Comparison of ENCODE assay signal across 20 mouse cellular contexts in the genomic region with DNA sequence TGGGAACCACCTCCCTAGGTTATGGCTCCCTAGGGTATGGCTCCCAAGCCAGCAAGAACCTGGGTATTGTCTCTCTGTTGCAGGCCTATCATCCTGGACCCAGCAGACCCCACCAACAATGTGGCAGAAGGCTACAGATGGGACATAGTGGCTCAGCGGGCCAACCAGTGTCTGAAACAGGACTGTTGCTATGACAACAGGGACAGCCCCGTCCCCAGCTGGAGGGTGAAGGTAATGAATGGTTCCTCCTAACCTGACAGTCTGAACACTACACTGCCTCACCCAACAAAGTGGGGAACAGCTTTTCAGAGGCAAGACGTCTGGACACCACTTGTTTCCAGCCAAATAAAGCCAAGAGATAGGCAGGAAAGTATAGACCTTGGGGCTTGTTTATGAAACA. TPM values are rescaled to one million over a fixed set of nuclear protein-coding genes. Genes with fewer than 3 reads are reported as not detected.
DNase-seq lines count a peak whose midpoint lies in the region; ATAC-seq lines count a peak whose summit lies in the region.
"Had no signal": no experiment of that assay in that cellular context is flagged by ENCODE, and none has a peak within 500 bp of the region (broad histone marks: within the 10 kb centered on the region; RNA-seq: fewer than 3 reads in every experiment).

No protein-coding gene starts in this region.

- H3K27ac ChIP-seq in embryonic facial prominence, embryonic 15.5 days (replicated peaks), result no peak overlapping the region
- H3K27ac ChIP-seq in embryonic facial prominence, embryonic 10.5 days (replicated peaks), result no peak overlapping the region
- no peak overlapping the region for H3K27ac ChIP-seq in midbrain, embryonic 14.5 days (replicated peaks; ENCODE audit: low read depth, low read length)
- H3K27ac ChIP-seq in midbrain, embryonic 10.5 days (replicated peaks), result no peak overlapping the region
- H3K27ac ChIP-seq in hindbrain, embryonic 11.5 days (ENCODE audit: low read depth, low read length), result no peak overlapping the region
- H3K27ac ChIP-seq: embryonic facial prominence, embryonic 13.5 days; heart, embryonic 10.5 days; liver, embryonic 13.5 days; lung, embryonic 15.5 days; macrophage had no signal

- no peaks in the 10 kb centered on the region for H3K9me3 ChIP-seq in embryonic facial prominence, embryonic 15.5 days (replicated peaks)
- 0 out of 2 replicates have a peak, but pooled peaks cover 3% of the 10 kb centered on the region for H3K9me3 ChIP-seq in embryonic facial prominence, embryonic 10.5 days
- peaks cover 4% of the 10 kb centered on the region; the same call in 1 of the 2 replicates for H3K9me3 ChIP-seq in midbrain, embryonic 14.5 days (ENCODE audit: control insufficient read depth, low read length)
- H3K9me3 ChIP-seq in midbrain, embryonic 10.5 days (replicated peaks), result peaks cover 9% of the 10 kb centered on the region; the same call in 1 of the 2 replicates
- H3K9me3 ChIP-seq in hindbrain, embryonic 11.5 days (ENCODE audit: control insufficient read depth, low read length), result no peaks in the 10 kb centered on the region
- H3K9me3 ChIP-seq: heart, embryonic 10.5 days; liver, embryonic 13.5 days; lung, embryonic 15.5 days had no signal

- H3K27me3 ChIP-seq in embryonic facial prominence, embryonic 15.5 days, result no peaks in the 10 kb centered on the region
- no peaks in the 10 kb centered on the region for H3K27me3 ChIP-seq in embryonic facial prominence, embryonic 10.5 days (replicated peaks; ENCODE audit: low read depth, poor library complexity, severe bottlenecking)
- no peaks in the 10 kb centered on the region for H3K27me3 ChIP-seq in midbrain, embryonic 14.5 days (ENCODE audit: control insufficient read depth, insufficient read depth, low read length)
- H3K27me3 ChIP-seq in midbrain, embryonic 10.5 days (ENCODE audit: low read depth, poor library complexity, severe bottlenecking), result no peaks in the 10 kb centered on the region
- H3K27me3 ChIP-seq in hindbrain, embryonic 11.5 days (ENCODE audit: control insufficient read depth, insufficient read depth, low read length), result no peaks in the 10 kb centered on the region
- H3K27me3 ChIP-seq: embryonic facial prominence, embryonic 13.5 days; liver, embryonic 13.5 days; lung, embryonic 15.5 days; Patski had no signal

- WGBS in embryonic facial prominence, embryonic 15.5 days, result 29% methylated on average over 3 of the region's 3 CpGs
- 38% methylated on average over 3 of the region's 3 CpGs for WGBS in embryonic facial prominence, embryonic 10.5 days
- WGBS in midbrain, embryonic 14.5 days, result 22% methylated on average over 3 of the region's 3 CpGs
- 43% methylated on average over 3 of the region's 3 CpGs for WGBS in midbrain, embryonic 10.5 days
- 26% methylated on average over 3 of the region's 3 CpGs for WGBS in hindbrain, embryonic 11.5 days

- DNase-seq in embryonic facial prominence, embryonic 10.5 days (ENCODE audit: low spot score), result no peak
- DNase-seq in midbrain, embryonic 14.5 days, result peak; percentile 20
- DNase-seq in midbrain, embryonic 10.5 days (ENCODE audit: low spot score), result no peak
- DNase-seq in hindbrain, embryonic 11.5 days (ENCODE audit: low spot score), result peak; percentile 47
- no peak for DNase-seq in spleen, adult 12 weeks (ENCODE audit: low spot score)
- no peak for DNase-seq in Muller cell, postnatal 12 days (ENCODE audit: inconsistent ontology term)
- DNase-seq: cerebellum, postnatal 25 days; gastrocnemius, postnatal 36 days; heart, postnatal 10 days; kidney, adult 9 months; kidney, postnatal 4 days; layer of hippocampus, postnatal 36 days; liver, embryonic 13.5 days; thymus, postnatal 25 days had no signal

- H3K36me3 ChIP-seq in embryonic facial prominence, embryonic 15.5 days, result no peaks in the 10 kb centered on the region
- no peaks in the 10 kb centered on the region for H3K36me3 ChIP-seq in embryonic facial prominence, embryonic 10.5 days (replicated peaks)
- H3K36me3 ChIP-seq in midbrain, embryonic 14.5 days (ENCODE audit: control insufficient read depth, insufficient read depth, low read length), result no peaks in the 10 kb centered on the region
- H3K36me3 ChIP-seq in midbrain, embryonic 10.5 days, result no peaks in the 10 kb centered on the region
- no peaks in the 10 kb centered on the region for H3K36me3 ChIP-seq in hindbrain, embryonic 11.5 days (ENCODE audit: control insufficient read depth, insufficient read depth, low read length)
- H3K36me3 ChIP-seq: embryonic facial prominence, embryonic 13.5 days; heart, embryonic 10.5 days; liver, embryonic 13.5 days; lung, embryonic 15.5 days had no signal

- no peak overlapping the region for H3K4me3 ChIP-seq in embryonic facial prominence, embryonic 15.5 days (replicated peaks)
- no peak overlapping the region for H3K4me3 ChIP-seq in embryonic facial prominence, embryonic 10.5 days
- no peak overlapping the region for H3K4me3 ChIP-seq in midbrain, embryonic 14.5 days (replicated peaks; ENCODE audit: low read depth, low read length)
- H3K4me3 ChIP-seq in midbrain, embryonic 10.5 days, result no peak overlapping the region
- no peak overlapping the region for H3K4me3 ChIP-seq in hindbrain, embryonic 11.5 days (ENCODE audit: low read depth, low read length)
- H3K4me3 ChIP-seq: embryonic facial prominence, embryonic 13.5 days; heart, embryonic 10.5 days; liver, embryonic 13.5 days; lung, embryonic 15.5 days had no signal

- no peaks in the 10 kb centered on the region for H3K4me1 ChIP-seq in embryonic facial prominence, embryonic 15.5 days
- H3K4me1 ChIP-seq in embryonic facial prominence, embryonic 10.5 days, result peaks cover 20% of the 10 kb centered on the region
- H3K4me1 ChIP-seq in midbrain, embryonic 14.5 days (ENCODE audit: control insufficient read depth, insufficient read depth, low read length), result no peaks in the 10 kb centered on the region
- H3K4me1 ChIP-seq in midbrain, embryonic 10.5 days, result peaks cover 6% of the 10 kb centered on the region
- no peaks in the 10 kb centered on the region for H3K4me1 ChIP-seq in hindbrain, embryonic 11.5 days (replicated peaks; ENCODE audit: control insufficient read depth, insufficient read depth, low read length)
- H3K4me1 ChIP-seq: embryonic facial prominence, embryonic 13.5 days; heart, embryonic 10.5 days; liver, embryonic 13.5 days; lung, embryonic 15.5 days had no signal

- no peak overlapping the region for H3K4me2 ChIP-seq in embryonic facial prominence, embryonic 15.5 days (replicated peaks)
- no peak overlapping the region for H3K4me2 ChIP-seq in midbrain, embryonic 14.5 days (ENCODE audit: low read length)
- no peak overlapping the region for H3K4me2 ChIP-seq in hindbrain, embryonic 11.5 days (replicated peaks; ENCODE audit: low read depth, low read length)
- H3K4me2 ChIP-seq: embryonic facial prominence, embryonic 13.5 days; liver, embryonic 13.5 days; lung, embryonic 15.5 days had no signal

- H3K9ac ChIP-seq in embryonic facial prominence, embryonic 15.5 days, result no peak overlapping the region
- H3K9ac ChIP-seq in midbrain, embryonic 14.5 days (replicated peaks; ENCODE audit: low read length), result no peak overlapping the region
- no peak overlapping the region for H3K9ac ChIP-seq in hindbrain, embryonic 11.5 days (ENCODE audit: low read depth, low read length)
- H3K9ac ChIP-seq: embryonic facial prominence, embryonic 13.5 days; liver, embryonic 13.5 days; lung, embryonic 15.5 days had no signal

- ATAC-seq in embryonic facial prominence, embryonic 15.5 days (ENCODE audit: insufficient number of reproducible peaks, low FRiP score, low TSS enrichment, low read depth), result peak; percentile 37; the same call in 1 of the 2 replicates
- no peak for ATAC-seq in midbrain, embryonic 14.5 days (ENCODE audit: low FRiP score, low TSS enrichment)
- ATAC-seq in hindbrain, embryonic 11.5 days (ENCODE audit: low FRiP score), result no peak; the same call in 1 of the 2 replicates
- ATAC-seq: Patski had no signal

RNA-seq across cellular contexts. Expression of a gene that starts 6.1 kb away (rescaled TPM):
- polyA plus RNA-seq in embryonic facial prominence, embryonic 15.5 days (2015; fragmentation: Nextera tagmentation; extraction: Ambion mirVana), result 61.8 and 69.0 TPM in 2 replicates
- polyA plus RNA-seq in embryonic facial prominence, embryonic 10.5 days (2016; fragmentation: Nextera tagmentation; extraction: Ambion mirVana), result 45.4 and 47.7 TPM in 2 replicates
- polyA plus RNA-seq in midbrain, embryonic 14.5 days (2014; fragmentation: Nextera tagmentation; extraction: Ambion mirVana), result 92.1 and 113 TPM in 2 replicates
- polyA plus RNA-seq in midbrain, embryonic 10.5 days (2016; fragmentation: Nextera tagmentation; extraction: Ambion mirVana), result 48.7 and 50.3 TPM in 2 replicates
- polyA plus RNA-seq in hindbrain, embryonic 11.5 days (2014; fragmentation: Nextera tagmentation; extraction: Ambion mirVana), result 48.1 and 57.4 TPM in 2 replicates

RNA-seq across cellular contexts. Expression of a gene that starts 12.8 kb away (rescaled TPM):
- polyA plus RNA-seq in embryonic facial prominence, embryonic 15.5 days (2015; fragmentation: Nextera tagmentation; extraction: Ambion mirVana), result 0.45 and 0.89 TPM in 2 replicates
- polyA plus RNA-seq in embryonic facial prominence, embryonic 10.5 days (2016; fragmentation: Nextera tagmentation; extraction: Ambion mirVana), result 0.24 TPM in 1 of 2 replicates, not detected in the other
- polyA plus RNA-seq in midbrain, embryonic 14.5 days (2014; fragmentation: Nextera tagmentation; extraction: Ambion mirVana), result 2.0 TPM in 1 of 2 replicates, not detected in the other
- polyA plus RNA-seq in midbrain, embryonic 10.5 days (2016; fragmentation: Nextera tagmentation; extraction: Ambion mirVana), result not detected in 2 replicates
- 0.25 and 0.39 TPM in 2 replicates for polyA plus RNA-seq in hindbrain, embryonic 11.5 days (2014; fragmentation: Nextera tagmentation; extraction: Ambion mirVana)
- polyA plus RNA-seq: heart, embryonic 10.5 days had no signal

RNA-seq across cellular contexts. Expression of a gene that starts 35.1 kb away (rescaled TPM):
- polyA plus RNA-seq in embryonic facial prominence, embryonic 15.5 days (2015; fragmentation: Nextera tagmentation; extraction: Ambion mirVana), result 0.07 TPM in 1 of 2 replicates, not detected in the other
- 0.06 TPM in 2 replicates for polyA plus RNA-seq in embryonic facial prominence, embryonic 10.5 days (2016; fragmentation: Nextera tagmentation; extraction: Ambion mirVana)
- polyA plus RNA-seq in midbrain, embryonic 14.5 days (2014; fragmentation: Nextera tagmentation; extraction: Ambion mirVana), result not detected in 2 replicates
- polyA plus RNA-seq in midbrain, embryonic 10.5 days (2016; fragmentation: Nextera tagmentation; extraction: Ambion mirVana), result 0.06 TPM in 1 of 2 replicates, not detected in the other
- polyA plus RNA-seq in hindbrain, embryonic 11.5 days (2014; fragmentation: Nextera tagmentation; extraction: Ambion mirVana), result 0.04 TPM in 1 of 2 replicates, not detected in the other
- polyA plus RNA-seq: embryonic facial prominence, embryonic 13.5 days; macrophage had no signal

RNA-seq across cellular contexts. Expression of a gene that starts 39.1 kb away (rescaled TPM):
- 4.8 and 6.5 TPM in 2 replicates for polyA plus RNA-seq in embryonic facial prominence, embryonic 15.5 days (2015; fragmentation: Nextera tagmentation; extraction: Ambion mirVana)
- polyA plus RNA-seq in embryonic facial prominence, embryonic 10.5 days (2016; fragmentation: Nextera tagmentation; extraction: Ambion mirVana), result 0.68 and 0.72 TPM in 2 replicates
- polyA plus RNA-seq in midbrain, embryonic 14.5 days (2014; fragmentation: Nextera tagmentation; extraction: Ambion mirVana), result 2.5 and 7.9 TPM in 2 replicates
- polyA plus RNA-seq in midbrain, embryonic 10.5 days (2016; fragmentation: Nextera tagmentation; extraction: Ambion mirVana), result 0.54 and 0.88 TPM in 2 replicates
- 0.92 and 1.5 TPM in 2 replicates for polyA plus RNA-seq in hindbrain, embryonic 11.5 days (2014; fragmentation: Nextera tagmentation; extraction: Ambion mirVana)

Comparison
In these comparisons a context has a peak if more than half of its experiments do, and no peak if none do; other contexts are left out.
1. DNase-seq: peak in midbrain, embryonic 14.5 days (single experiment) and hindbrain, embryonic 11.5 days (single experiment); none in embryonic facial prominence, embryonic 10.5 days (single experiment), midbrain, embryonic 10.5 days (single experiment), spleen, adult 12 weeks (single experiment) and Muller cell, postnatal 12 days (single experiment).